Mouse (Mus musculus) layer of hippocampus, postnatal 25 days (tissue): ENCODE measurements around the gene St3gal3. TPM values are rescaled to one million over a fixed set of nuclear protein-coding genes. Genes with fewer than 3 reads are reported as not detected.

Experiments
- DNase-seq, 2 experiments: peaks; one replicate each; pipeline ENCODE4 v3.0.0; 2022; ENCODE audit warnings: mixed read lengths in 2 of 2, low spot score in 1 of 2; ENCODE audit errors: extremely low spot score in 1 of 2
- total RNA-seq, 2 experiments: library from RNA; stranded (reverse); gene quantifications; 2 replicates each; pipeline ENCODE4 v1.2.3; 2021

The St3gal3 gene
- total RNA-seq, 2 experiments from 2014 or later: 43.0 to 46.6 TPM

DNA sequence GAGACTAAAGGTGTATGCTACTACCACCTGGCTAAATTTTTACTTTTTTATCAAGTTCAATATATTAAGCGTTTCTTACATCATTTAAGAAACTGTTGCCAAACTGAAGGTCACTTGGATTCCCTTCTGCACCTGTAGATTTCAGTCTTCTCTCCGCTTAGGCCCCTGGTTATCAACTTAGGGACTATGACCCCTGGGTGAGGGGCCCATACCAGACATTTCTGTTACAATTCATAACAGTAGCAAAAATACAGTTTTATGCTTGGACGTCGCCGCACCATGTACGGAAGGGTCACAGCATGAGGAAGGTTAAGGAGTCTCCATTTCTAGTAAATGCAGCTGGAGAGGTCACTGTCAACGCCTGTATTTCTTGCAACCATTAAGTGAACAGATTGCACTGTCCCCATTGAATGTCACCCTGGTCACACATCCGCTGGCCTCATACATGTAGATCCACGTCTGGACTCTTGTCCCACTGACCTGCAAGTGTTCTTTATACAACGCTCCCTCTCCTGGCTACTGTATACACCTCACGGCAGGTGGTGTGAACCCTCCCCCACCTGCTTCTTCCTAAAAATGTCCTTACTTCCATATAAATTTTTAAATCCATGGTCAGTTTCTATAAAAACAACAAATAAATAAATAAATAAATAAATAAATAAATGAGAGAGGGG, 41.8 kb downstream of the St3gal3 start:
- no peak for DNase-seq

DNA sequence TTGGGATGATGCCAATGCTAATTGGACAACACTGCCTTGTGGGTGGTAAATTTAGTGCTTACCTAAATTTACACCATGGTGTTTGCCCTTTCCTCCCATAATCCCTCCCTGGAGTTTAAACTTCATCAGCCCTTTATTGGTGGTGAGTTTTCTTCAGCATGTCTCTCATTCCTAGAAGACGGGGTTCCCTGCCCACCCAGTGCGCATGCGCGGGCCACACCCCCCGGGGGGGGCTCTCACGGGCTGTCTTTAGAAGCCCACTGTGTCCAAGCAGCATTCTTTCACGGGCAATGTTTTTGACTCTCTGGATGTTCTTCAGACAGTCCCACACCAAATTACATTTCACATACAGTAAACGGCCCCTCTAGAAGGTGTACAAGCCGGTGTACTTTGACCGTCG, 44.3 kb downstream of the St3gal3 start:
- no peak for DNase-seq

- DNase-seq: peak in 1 of 2 experiments; percentile 31
Measured at GRCm38 (mm10) chr4:118089939-118090338, 44.8 kb downstream of the St3gal3 start.

GRCm38 (mm10) chr4:118088771-118089170, 45.9 kb downstream of the St3gal3 start:
- no peak for DNase-seq

DNA sequence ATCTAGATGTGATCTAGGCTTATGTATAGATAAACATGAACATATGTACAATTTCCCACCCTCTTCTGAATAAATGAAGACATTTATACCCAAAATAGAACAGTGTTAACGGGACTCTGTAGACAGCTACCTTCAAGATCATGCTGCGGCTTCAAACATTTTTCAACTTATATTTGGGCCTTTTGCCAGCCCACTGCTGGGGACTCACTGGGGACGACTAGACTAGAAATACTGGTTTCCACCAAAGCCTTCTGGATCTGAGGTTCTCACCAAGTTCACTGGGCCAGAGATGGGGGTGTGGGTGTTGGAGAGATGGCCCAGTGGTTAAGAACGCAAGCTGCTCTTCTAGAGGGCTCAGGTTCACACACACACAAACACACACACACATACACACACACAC, 49.7 kb downstream of the St3gal3 start:
- no peak for DNase-seq

GRCm38 (mm10) chr4:118083217-118083951, 51.3 kb downstream of the St3gal3 start:
- DNase-seq: peak; percentile 97 to 99

DNA sequence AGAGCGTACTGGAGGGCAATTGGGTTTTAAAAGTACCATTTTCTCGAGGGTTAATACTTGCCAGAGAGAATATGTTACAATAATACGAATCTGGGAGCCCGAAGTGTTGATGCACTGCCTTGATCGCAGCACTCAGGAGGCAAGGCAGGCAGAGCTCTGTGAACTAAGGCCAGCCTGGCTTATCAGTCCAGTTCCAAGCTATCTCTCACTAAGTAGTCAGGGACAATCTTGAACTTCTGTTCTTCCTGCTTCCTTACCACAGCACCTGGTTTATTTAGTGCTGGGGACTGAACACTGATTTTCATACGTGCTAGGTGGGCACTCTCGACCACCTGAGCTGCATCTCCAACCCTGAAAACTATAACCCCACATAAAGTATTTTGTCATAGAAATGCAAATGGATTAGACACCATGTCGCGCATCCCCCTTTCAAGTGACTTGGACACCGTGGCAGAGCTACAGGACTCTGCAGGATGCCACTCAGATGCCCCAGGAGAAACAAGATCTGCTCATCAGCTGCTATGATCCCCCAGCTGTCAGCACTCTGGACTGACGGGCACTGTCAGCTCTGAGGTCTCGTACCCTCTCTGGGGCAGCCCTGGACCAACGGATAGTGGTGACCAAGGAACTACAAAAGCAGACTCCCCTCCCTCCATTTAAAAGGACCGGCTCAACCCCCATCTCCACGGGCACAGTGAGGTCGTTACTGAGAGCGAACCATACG, 52.9 kb downstream of the St3gal3 start:
- DNase-seq: no peak

- DNase-seq: no peak
Measured at GRCm38 (mm10) chr4:118080481-118080880, 54.2 kb downstream of the St3gal3 start.

- DNase-seq: no peak
Measured at GRCm38 (mm10) chr4:118079195-118079594, 55.5 kb downstream of the St3gal3 start.

DNA sequence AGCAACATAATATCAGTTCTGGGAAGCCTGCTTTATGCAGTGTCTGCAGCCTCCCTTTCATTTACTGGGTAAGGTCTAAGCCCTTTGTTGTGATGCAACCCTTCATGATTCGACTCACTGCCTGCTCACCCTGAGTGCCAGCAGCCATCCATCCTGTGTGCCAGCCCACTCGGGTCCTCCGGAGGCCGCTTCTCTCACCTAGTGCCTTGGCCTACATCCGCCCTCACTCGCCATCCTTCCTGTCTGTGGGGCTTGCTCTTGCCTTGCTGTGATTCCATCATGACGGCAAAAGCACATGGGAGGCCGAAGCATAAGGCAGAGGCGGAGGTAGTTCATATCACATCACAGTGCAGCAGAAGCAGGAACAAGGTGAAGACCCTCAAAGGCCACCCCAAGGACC, 56.1 kb downstream of the St3gal3 start:
- no peak for DNase-seq

DNA sequence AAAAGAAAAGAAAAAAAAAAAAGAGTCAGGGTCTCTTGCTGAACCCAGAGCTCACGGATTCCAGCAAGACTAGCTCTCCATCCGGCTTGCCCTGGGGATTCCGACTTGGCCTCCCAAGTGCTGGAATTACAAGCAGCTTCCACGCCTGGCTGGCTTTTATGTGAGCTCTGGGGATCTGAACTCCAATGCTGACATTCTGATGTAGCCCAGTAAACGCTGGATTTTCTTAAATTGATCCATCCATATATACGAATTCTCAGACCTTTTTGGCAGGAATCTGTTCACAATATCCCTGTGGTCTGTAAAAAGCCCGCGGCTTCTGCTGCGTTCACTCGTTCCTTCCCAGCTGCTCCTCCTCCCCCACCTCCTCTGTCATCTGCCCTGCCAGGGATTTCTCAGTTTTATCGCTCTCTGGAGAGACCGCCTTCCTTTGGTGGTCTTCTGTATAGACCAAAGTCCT, 57.4 kb downstream of the St3gal3 start:
- DNase-seq: no peak

DNA sequence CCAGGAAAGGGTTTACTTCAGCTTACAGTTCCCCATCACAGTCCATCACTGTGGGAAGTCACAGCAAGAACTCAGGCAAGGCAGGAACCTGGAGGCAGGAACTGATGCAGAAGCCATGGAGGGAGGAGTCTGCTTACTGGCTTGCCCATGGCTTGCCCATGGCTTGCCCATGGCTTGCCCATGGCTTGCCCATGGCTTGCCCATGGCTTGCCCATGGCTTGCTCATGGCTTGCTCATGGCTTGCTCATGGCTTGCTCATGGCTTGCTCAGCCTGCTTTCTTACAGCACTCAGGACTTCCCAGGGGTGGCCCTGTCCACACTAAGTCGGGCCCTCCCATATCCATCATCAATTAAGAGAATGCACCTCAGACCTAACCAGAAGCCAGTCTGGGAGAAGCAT, 58.1 kb downstream of the St3gal3 start:
- no peak for DNase-seq

DNA sequence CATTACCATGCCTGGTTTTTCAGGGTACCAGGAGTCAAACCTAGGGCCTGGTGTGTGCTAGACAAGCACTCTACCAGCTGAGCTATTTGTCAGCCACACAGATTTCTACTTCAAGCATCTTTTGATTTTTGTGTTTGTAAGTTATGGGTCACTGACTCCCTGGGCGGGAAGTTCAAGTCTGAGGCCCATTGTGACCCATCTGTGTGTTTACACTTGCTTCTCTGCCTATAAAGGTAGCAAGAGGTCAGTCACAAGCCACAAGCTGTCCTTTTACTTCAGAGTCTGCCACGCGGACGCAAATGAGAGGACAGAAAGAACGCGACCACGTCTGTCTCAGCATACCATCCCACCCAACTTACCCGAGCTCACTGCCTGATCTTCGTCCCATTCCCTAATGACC, 59.4 kb downstream of the St3gal3 start:
- no peak for DNase-seq

DNA sequence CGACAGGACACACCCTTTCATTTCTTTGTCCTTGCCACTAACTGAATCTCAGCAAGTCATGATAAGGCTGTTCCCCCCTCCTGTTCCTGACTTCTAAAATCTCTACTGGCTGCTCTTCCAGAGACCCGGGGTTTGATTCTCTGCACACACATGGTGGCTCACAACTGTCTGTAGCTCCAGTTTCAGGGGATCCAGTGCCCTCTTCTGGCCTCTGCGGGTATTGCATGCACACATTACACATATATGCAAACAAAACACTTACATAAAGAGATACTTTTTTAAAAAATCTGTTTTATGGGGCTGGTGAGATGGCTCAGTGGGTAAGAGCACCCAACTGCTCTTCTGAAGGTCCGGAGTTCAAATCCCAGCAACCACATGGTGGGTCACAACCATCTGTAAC, 60.5 kb downstream of the St3gal3 start:
- no peak for DNase-seq

GRCm38 (mm10) chr4:118073128-118073527, 61.6 kb downstream of the St3gal3 start:
- no peak for DNase-seq

DNA sequence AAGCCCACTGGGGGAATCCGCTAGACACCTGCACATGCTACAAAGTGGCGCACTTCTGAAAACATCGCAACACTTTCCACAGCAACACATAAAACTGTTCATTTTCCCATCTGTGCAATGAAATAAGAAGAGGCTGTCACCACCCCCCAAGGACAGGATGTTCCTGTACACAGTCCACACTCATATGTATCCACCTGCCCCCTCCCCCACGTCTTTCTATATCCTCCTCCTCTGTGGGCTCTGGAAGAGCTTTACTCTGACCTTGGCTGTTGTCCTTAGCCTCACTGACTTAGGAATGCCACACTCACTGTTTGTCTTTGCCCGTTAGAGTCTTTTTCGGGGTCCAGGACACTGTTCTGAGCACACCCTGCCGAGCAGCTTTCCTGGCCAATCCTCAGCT, 62.8 kb downstream of the St3gal3 start:
- DNase-seq: no peak

DNA sequence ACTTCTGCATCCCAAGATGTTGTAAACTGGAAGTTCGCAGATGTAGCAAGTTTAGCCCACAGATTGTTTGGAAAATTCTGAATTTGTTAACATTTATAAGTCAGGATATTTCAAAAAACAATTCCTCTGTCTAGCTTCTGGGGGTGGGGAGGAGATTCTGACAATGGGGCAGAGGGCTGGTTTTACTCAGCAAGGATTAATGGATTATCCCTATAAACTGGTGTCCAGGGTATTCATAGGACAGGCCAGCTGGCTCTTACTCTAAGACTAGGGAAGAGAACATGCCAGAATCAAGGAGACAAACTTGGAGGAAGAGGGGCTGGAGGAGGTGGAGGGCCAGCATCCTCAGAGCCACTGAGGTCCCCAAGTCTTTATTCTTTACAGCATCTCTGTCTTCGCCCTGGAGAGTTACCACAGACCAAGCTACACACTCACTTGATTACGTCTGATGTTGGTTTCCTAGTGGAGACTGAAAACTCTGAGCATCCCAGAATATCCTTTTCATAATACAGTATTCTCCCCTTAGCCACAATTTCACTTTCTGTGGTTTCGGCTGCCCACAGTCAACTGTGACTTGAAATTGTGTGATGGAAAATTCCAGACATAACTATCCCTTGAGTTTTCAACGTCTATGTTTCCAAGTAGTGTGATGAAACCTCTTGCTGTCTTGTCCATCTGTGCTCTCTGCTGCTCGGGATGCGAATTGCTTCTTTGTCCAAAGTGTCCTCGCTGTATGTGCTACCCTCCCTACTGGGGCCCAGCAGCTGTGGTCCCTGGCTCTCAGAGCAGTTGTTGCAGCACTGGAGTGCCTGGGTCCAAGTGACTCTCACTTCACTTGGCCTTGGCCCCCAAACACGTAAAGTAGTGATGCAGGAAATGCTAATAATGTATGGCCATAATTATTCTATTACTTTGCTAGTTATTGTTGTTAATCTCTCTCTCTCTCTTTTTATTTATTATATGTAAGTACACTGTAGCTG, 64.2 kb downstream of the St3gal3 start:
- DNase-seq: no peak

- DNase-seq: no peak
Measured at GRCm38 (mm10) chr4:118061809-118062463, 72.8 kb downstream of the St3gal3 start.

GRCm38 (mm10) chr4:118060915-118061530, 73.7 kb downstream of the St3gal3 start:
- DNase-seq: no peak
